Mouse (Mus musculus): ENCODE results near the gene Hfe.

- TF ChIP-seq CTCF (IDR thresholded peaks at IDR 0.05; ENCODE audit: borderline replicate concordance, control insufficient read depth, extremely low read depth, insufficient read depth, low read length, poor library complexity), result no peak
- TF ChIP-seq POLR2A (IDR thresholded peaks at IDR 0.05; ENCODE audit: control insufficient read depth, extremely low read depth, insufficient read depth, low read length, poor library complexity), result no peak
Observed at GRCm38 (mm10) chr13:23744421-23745380, 34.0 kb upstream of the Hfe start.

Data from thymus, adult 2 months (tissue).